Mouse (Mus musculus) heart, embryonic 11.5 days (tissue): ENCODE data around the gene Tlr5. TPM values are rescaled to one million over a fixed set of nuclear protein-coding genes. Genes with fewer than 3 reads are reported as not detected.

Experiments
- ATAC-seq: fragments of 200-750 bp; cut with Nextera tagmentation; replicated peaks from 2 replicates; pipeline ENCODE4 v1.8.0; 2017; ENCODE audit warnings: moderate library complexity; ENCODE audit not compliant: insufficient number of reproducible peaks, low FRiP score, low TSS enrichment
- H3K27ac ChIP-seq: fragments of 300-500 bp; sonication (generic); 2 replicates; pipeline ENCODE4 v1.5.1; 2014; ENCODE audit warnings: mild to moderate bottlenecking, low read depth, low read length
- H3K27me3 ChIP-seq: fragments of 300-500 bp; sonication (generic); 2 replicates; pipeline ENCODE4 v1.6.1; 2014; ENCODE audit warnings: mild to moderate bottlenecking, low read length, mixed read lengths; ENCODE audit not compliant: control insufficient read depth, insufficient read depth
- H3K36me3 ChIP-seq: fragments of 300-500 bp; sonication (generic); 2 replicates; pipeline ENCODE4 v1.6.1; 2014; ENCODE audit warnings: mild to moderate bottlenecking, low read length, moderate library complexity, mixed read lengths; ENCODE audit not compliant: control insufficient read depth, insufficient read depth
- H3K4me1 ChIP-seq: fragments of 300-500 bp; sonication (generic); 2 replicates; pipeline ENCODE4 v1.6.1; 2014; ENCODE audit warnings: low read length; ENCODE audit not compliant: control insufficient read depth, insufficient read depth
- H3K4me2 ChIP-seq: fragments of 300-500 bp; sonication (generic); 2 replicates; pipeline ENCODE4 v1.6.1; 2014; ENCODE audit warnings: mild to moderate bottlenecking, moderate library complexity
- H3K4me3 ChIP-seq: fragments of 300-500 bp; sonication (generic); 2 replicates; pipeline ENCODE4 v1.5.1; 2014; ENCODE audit warnings: low read depth, low read length
- H3K9ac ChIP-seq: fragments of 300-500 bp; sonication (generic); 2 replicates; pipeline ENCODE4 v1.6.1; 2014; ENCODE audit warnings: mild to moderate bottlenecking, low read depth, low read length, moderate library complexity
- H3K9me3 ChIP-seq: fragments of 300-500 bp; sonication (generic); replicated peaks from 2 replicates; pipeline ENCODE4 v1.6.1; 2016; ENCODE audit warnings: low read length; ENCODE audit not compliant: control insufficient read depth
- WGBS: fragments of 180-500 bp; shearing (Covaris S2); extraction: QIAGEN DNeasy Blood & Tissue Kit; methylation state at CpG from one replicate; pipeline ENCODE4 v1.1.7; 2014; ENCODE audit not compliant: insufficient replicate concordance; 5-methylcytosine and 5-hydroxymethylcytosine counted together
- polyA plus RNA-seq: library from polyadenylated mRNA; unstranded; fragments of >200 nt; fragmentation: Nextera tagmentation; extraction: Ambion mirVana; gene quantifications from 2 replicates; pipeline ENCODE4 v1.2.1, GENCODE M21; 2014

The Tlr5 gene
- polyA plus RNA-seq, 1 experiment from 2014 or later, result 5.3 TPM

- no peaks in the 10 kb centered on the region for H3K36me3 ChIP-seq
- H3K4me2 ChIP-seq, result no peak overlapping the region
- H3K9me3 ChIP-seq, result no peaks in the 10 kb centered on the region
- no peaks in the 10 kb centered on the region for H3K4me1 ChIP-seq
- H3K27me3 ChIP-seq, result no peaks in the 10 kb centered on the region
- H3K4me3 ChIP-seq, result no peak overlapping the region
- no peak overlapping the region for H3K9ac ChIP-seq
- ATAC-seq, result no peak
- WGBS, result 79% methylated on average over 6 of the region's 6 CpGs
- no peak overlapping the region for H3K27ac ChIP-seq
Observed at GRCm38 (mm10) chr1:182972240-182972639, 17.7 kb downstream of the Tlr5 start.

- H3K27ac ChIP-seq, result no peak overlapping the region
- WGBS, result 72% methylated on average over 14 of the region's 14 CpGs
- ATAC-seq, result no peak
- no peaks in the 10 kb centered on the region for H3K9me3 ChIP-seq
- no peak overlapping the region for H3K9ac ChIP-seq
- H3K36me3 ChIP-seq, result no peaks in the 10 kb centered on the region
- H3K4me1 ChIP-seq, result no peaks in the 10 kb centered on the region
- H3K4me3 ChIP-seq, result no peak overlapping the region
- H3K27me3 ChIP-seq, result no peaks in the 10 kb centered on the region
- no peak overlapping the region for H3K4me2 ChIP-seq
Observed at GRCm38 (mm10) chr1:182974826-182975225, 20.2 kb downstream of the Tlr5 start.

- Histone ChIP-seq H3K4me2 (no peak overlapping the region), H3K36me3 (no peaks in the 10 kb centered on the region), H3K4me1 (peaks cover 8% of the 10 kb centered on the region), H3K4me3 (no peak overlapping the region), H3K9me3 (no peaks in the 10 kb centered on the region), H3K27ac (no peak overlapping the region), H3K27me3 (no peaks in the 10 kb centered on the region), H3K9ac (no peak overlapping the region)
- ATAC-seq, result no peak
- 59% methylated on average over 6 of the region's 6 CpGs for WGBS
Observed at GRCm38 (mm10) chr1:182980702-182981101, 26.1 kb downstream of the Tlr5 start.

- peak overlapping the region; percentile 25; the same call in 1 of the 2 replicates for H3K27ac ChIP-seq
- peak overlapping the region; percentile 53 for H3K4me2 ChIP-seq
- peak overlapping the region; percentile 16 for H3K4me3 ChIP-seq
- H3K9ac ChIP-seq, result peak overlapping the region; percentile 53
- H3K36me3 ChIP-seq, result no peaks in the 10 kb centered on the region
- WGBS, result under 1% methylated on average over 13 of the region's 15 CpGs
- no peaks in the 10 kb centered on the region for H3K27me3 ChIP-seq
- H3K4me1 ChIP-seq, result peaks cover 15% of the 10 kb centered on the region
- no peaks in the 10 kb centered on the region for H3K9me3 ChIP-seq
- peak; percentile 87 for ATAC-seq
Observed at GRCm38 (mm10) chr1:182982995-182983394, 28.4 kb downstream of the Tlr5 start.

- peak overlapping the region; percentile 53 for H3K4me2 ChIP-seq
- peaks cover 15% of the 10 kb centered on the region for H3K4me1 ChIP-seq
- H3K9ac ChIP-seq, result peak overlapping the region; percentile 53
- no peaks in the 10 kb centered on the region for H3K36me3 ChIP-seq
- no peaks in the 10 kb centered on the region for H3K9me3 ChIP-seq
- no peak for ATAC-seq
- peak overlapping the region; percentile 16 for H3K4me3 ChIP-seq
- H3K27ac ChIP-seq, result peak overlapping the region; percentile 25
- WGBS, result 41% methylated on average over 14 of the region's 14 CpGs
- H3K27me3 ChIP-seq, result no peaks in the 10 kb centered on the region
Observed at GRCm38 (mm10) chr1:182983496-182984127, 29.0 kb downstream of the Tlr5 start.

- ATAC-seq, result no peak
- no peaks in the 10 kb centered on the region for H3K36me3 ChIP-seq
- WGBS, result 36% methylated on average over 13 of the region's 13 CpGs
- H3K27me3 ChIP-seq, result no peaks in the 10 kb centered on the region
- H3K9ac ChIP-seq, result no peak overlapping the region
- no peak overlapping the region for H3K4me3 ChIP-seq
- no peaks in the 10 kb centered on the region for H3K9me3 ChIP-seq
- H3K27ac ChIP-seq, result no peak overlapping the region
- peaks cover 15% of the 10 kb centered on the region for H3K4me1 ChIP-seq
- no peak overlapping the region for H3K4me2 ChIP-seq
Observed at GRCm38 (mm10) chr1:182986243-182986642, 31.7 kb downstream of the Tlr5 start.

- WGBS, result 79% methylated on average over 11 of the region's 11 CpGs
- Histone ChIP-seq H3K27ac (no peak overlapping the region), H3K9ac (no peak overlapping the region), H3K9me3 (no peaks in the 10 kb centered on the region), H3K27me3 (no peaks in the 10 kb centered on the region), H3K4me1 (peaks cover 15% of the 10 kb centered on the region), H3K4me2 (no peak overlapping the region), H3K36me3 (no peaks in the 10 kb centered on the region), H3K4me3 (no peak overlapping the region)
- no peak for ATAC-seq
Observed at GRCm38 (mm10) chr1:182986750-182987149, 32.2 kb downstream of the Tlr5 start.

GRCm38 (mm10) chr1:182987801-182988200, 33.2 kb downstream of the Tlr5 start:
- Histone ChIP-seq H3K9ac (no peak overlapping the region), H3K4me1 (peaks cover 15% of the 10 kb centered on the region), H3K27me3 (no peaks in the 10 kb centered on the region), H3K36me3 (no peaks in the 10 kb centered on the region), H3K9me3 (no peaks in the 10 kb centered on the region), H3K27ac (no peak overlapping the region), H3K4me3 (no peak overlapping the region), H3K4me2 (no peak overlapping the region)
- WGBS, result 84% methylated on average over 13 of the region's 13 CpGs
- no peak for ATAC-seq

- H3K27me3 ChIP-seq, result no peaks in the 10 kb centered on the region
- H3K9me3 ChIP-seq, result no peaks in the 10 kb centered on the region
- 67% methylated on average over 3 of the region's 3 CpGs for WGBS
- ATAC-seq, result no peak
- H3K36me3 ChIP-seq, result no peaks in the 10 kb centered on the region
- H3K4me1 ChIP-seq, result peaks cover 9% of the 10 kb centered on the region
- H3K9ac ChIP-seq, result no peak overlapping the region
- no peak overlapping the region for H3K4me3 ChIP-seq
- H3K4me2 ChIP-seq, result no peak overlapping the region
- H3K27ac ChIP-seq, result no peak overlapping the region
Observed at GRCm38 (mm10) chr1:182988646-182989045, 34.1 kb downstream of the Tlr5 start.
